Mouse (Mus musculus): Measurements from ENCODE around the gene Tnrc6a.

- no peak for TF ChIP-seq POLR2A (IDR thresholded peaks at IDR 0.05; ENCODE audit: low read depth, low read length)
- TF ChIP-seq CTCF (conservative IDR thresholded peaks at IDR 0.05 in 1 of 2, IDR thresholded peaks at IDR 0.05 in 1 of 2; ENCODE audit: low read depth in 2 of 2, low read length in 2 of 2), result no peak
- TF ChIP-seq USF1 (IDR thresholded peaks at IDR 0.05; ENCODE audit: low read depth, low read length), result no peak
- TF ChIP-seq POLR2AphosphoS2 (IDR thresholded peaks at IDR 0.05; ENCODE audit: low read depth, low read length), result no peak
- TF ChIP-seq JUN (IDR thresholded peaks at IDR 0.05; ENCODE audit: insufficient read depth, low read depth, low read length), result no peak
- TF ChIP-seq ZKSCAN1 (IDR thresholded peaks at IDR 0.05; ENCODE audit: borderline replicate concordance, low read depth, low read length), result no peak
- no peak for TF ChIP-seq TBP (conservative IDR thresholded peaks at IDR 0.05; ENCODE audit: low read depth, low read length)
Observed at GRCm38 (mm10) chr7:123126056-123126455, 2.4 kb downstream of the Tnrc6a start.
